Mouse (Mus musculus): Measurements from ENCODE around the gene Rcn3.

Gene Rcn3

GRCm38 (mm10) chr7:45050945-45051600, 40.9 kb downstream of the Rcn3 start:
- no peak for DNase-seq (ENCODE audit: extremely low read depth, low read depth, low spot score)

- DNase-seq (ENCODE audit: extremely low read depth, low read depth, low spot score) = no peak
Observed at GRCm38 (mm10) chr7:45048923-45049657, 42.9 kb downstream of the Rcn3 start.

- no peak for DNase-seq (ENCODE audit: extremely low read depth, low read depth, low spot score)
Observed at GRCm38 (mm10) chr7:45048001-45048890, 43.8 kb downstream of the Rcn3 start.

GRCm38 (mm10) chr7:45047491-45047890, 44.5 kb downstream of the Rcn3 start:
- no peak for DNase-seq (ENCODE audit: extremely low read depth, low read depth, low spot score)

GRCm38 (mm10) chr7:45046853-45047350, 45.1 kb downstream of the Rcn3 start:
- no peak for DNase-seq (ENCODE audit: extremely low read depth, low read depth, low spot score)

- DNase-seq (ENCODE audit: extremely low read depth, low read depth, low spot score) = no peak
Observed at GRCm38 (mm10) chr7:45045741-45046140, 46.3 kb downstream of the Rcn3 start.

GRCm38 (mm10) chr7:45043307-45043706, 48.7 kb downstream of the Rcn3 start:
- no peak for DNase-seq (ENCODE audit: extremely low read depth, low read depth, low spot score)

- no peak for DNase-seq (ENCODE audit: extremely low read depth, low read depth, low spot score)
Observed at GRCm38 (mm10) chr7:45040851-45041250, 51.2 kb downstream of the Rcn3 start.

GRCm38 (mm10) chr7:45038411-45038810, 53.6 kb downstream of the Rcn3 start:
- DNase-seq (ENCODE audit: extremely low read depth, low read depth, low spot score) = no peak

- no peak for DNase-seq (ENCODE audit: extremely low read depth, low read depth, low spot score)
Observed at GRCm38 (mm10) chr7:45037720-45038361, 54.2 kb downstream of the Rcn3 start.

- DNase-seq (ENCODE audit: extremely low read depth, low read depth, low spot score) = no peak
Observed at GRCm38 (mm10) chr7:45036702-45037101, 55.3 kb downstream of the Rcn3 start.

GRCm38 (mm10) chr7:45035631-45036030, 56.4 kb downstream of the Rcn3 start:
- no peak for DNase-seq (ENCODE audit: extremely low read depth, low read depth, low spot score)

- no peak for DNase-seq (ENCODE audit: extremely low read depth, low read depth, low spot score)
Observed at GRCm38 (mm10) chr7:45033722-45034359, 58.2 kb downstream of the Rcn3 start.

Measured in fat pad, adult 2 months (tissue).